Mouse (Mus musculus) forebrain, postnatal 0 days (tissue): ENCODE measurements around the gene Tead1. TPM values are rescaled to one million over a fixed set of nuclear protein-coding genes. Genes with fewer than 3 reads are reported as not detected.

Experiments used
- ATAC-seq: fragments of 200-750 bp; cut with Nextera tagmentation; 2 replicates; pipeline ENCODE4 v1.8.0; 2017; ENCODE audit warnings: mild to moderate bottlenecking, moderate library complexity
- DNase-seq: peaks from one replicate; pipeline ENCODE4 v3.0.0-alpha.2; 2015
- H3K27ac ChIP-seq: fragments of 300-500 bp; sonication (generic); 2 replicates; pipeline ENCODE4 v1.5.1; 2014; ENCODE audit warnings: low read depth, mild to moderate bottlenecking, antibody characterized with exemption, low read length, moderate library complexity, mixed read lengths
- H3K27me3 ChIP-seq: fragments of 300-500 bp; sonication (generic); 2 replicates; pipeline ENCODE4 v1.6.1; 2014; ENCODE audit warnings: mild to moderate bottlenecking, low read length, mixed read lengths; ENCODE audit not compliant: insufficient read depth
- H3K36me3 ChIP-seq: fragments of 300-500 bp; sonication (generic); 2 replicates; pipeline ENCODE4 v1.6.1; 2014; ENCODE audit warnings: mild to moderate bottlenecking, moderate library complexity; ENCODE audit not compliant: insufficient read depth
- H3K4me1 ChIP-seq: fragments of 300-500 bp; sonication (generic); 2 replicates; pipeline ENCODE4 v1.6.1; 2014; ENCODE audit warnings: antibody characterized with exemption; ENCODE audit not compliant: insufficient read depth
- H3K4me2 ChIP-seq: fragments of 300-500 bp; sonication (generic); 2 replicates; pipeline ENCODE4 v1.6.1; 2014; ENCODE audit warnings: low read depth, mild to moderate bottlenecking, moderate library complexity
- H3K4me3 ChIP-seq: fragments of 300-500 bp; sonication (generic); 2 replicates; pipeline ENCODE4 v1.5.1; 2014; ENCODE audit warnings: low read depth, low read length, mixed read lengths
- H3K9ac ChIP-seq: fragments of 300-500 bp; sonication (generic); 2 replicates; pipeline ENCODE4 v1.6.1; 2014; ENCODE audit warnings: mild to moderate bottlenecking
- H3K9me3 ChIP-seq: fragments of 300-500 bp; sonication (generic); 2 replicates; pipeline ENCODE4 v1.6.1; 2016; ENCODE audit warnings: low read length
- CTCF ChIP-seq: sonication (generic); IDR thresholded peaks from 2 replicates; pipeline ENCODE4 v1.5.1; 2016; ENCODE audit warnings: antibody characterized with exemption, control low read depth, low read depth
- WGBS: fragments of 180-500 bp; shearing (Covaris S2); extraction: QIAGEN DNeasy Blood & Tissue Kit; methylation state at CpG from one replicate; pipeline ENCODE4 v1.1.7; 2014; 5-methylcytosine and 5-hydroxymethylcytosine counted together
- polyA plus RNA-seq: library from polyadenylated mRNA; unstranded; fragments of >200 nt; fragmentation: Nextera tagmentation; extraction: Ambion mirVana; gene quantifications from 2 replicates; pipeline ENCODE4 v1.2.1, GENCODE M21; 2015
- total RNA-seq: library from RNA; depleted of rRNA; stranded (reverse); fragments of >200 nt; gene quantifications from 2 replicates; pipeline ENCODE4 v1.2.3, GENCODE M21; 2014

The Tead1 gene
- total and polyA plus RNA-seq, 2 experiments from 2014 or later: 7.8 to 20.1 TPM

- no peak for TF ChIP-seq CTCF
- H3K4me3 ChIP-seq: no peak overlapping the region
- no peak overlapping the region for H3K4me2 ChIP-seq
- H3K9me3 ChIP-seq: no peaks in the 10 kb centered on the region
- no peak overlapping the region for H3K9ac ChIP-seq
- no peaks in the 10 kb centered on the region for H3K27me3 ChIP-seq
- ATAC-seq (no peak), DNase-seq (no peak)
- H3K4me1 ChIP-seq: peaks cover 21% of the 10 kb centered on the region
- no peak overlapping the region for H3K27ac ChIP-seq
- H3K36me3 ChIP-seq: no peaks in the 10 kb centered on the region
- 56% methylated on average over 3 of the region's 3 CpGs for WGBS
These were observed 81.2 kb downstream of the Tead1 start for GRCm38 (mm10) chr7:112760293-112760692.

- no peak overlapping the region for H3K9ac ChIP-seq
- H3K9me3 ChIP-seq: no peaks in the 10 kb centered on the region
- no peak overlapping the region for H3K4me2 ChIP-seq
- TF ChIP-seq CTCF: no peak
- peaks cover 21% of the 10 kb centered on the region for H3K4me1 ChIP-seq
- peak; percentile 89 for ATAC-seq
- WGBS: 13% methylated on average over 8 of the region's 8 CpGs
- H3K27me3 ChIP-seq: no peaks in the 10 kb centered on the region
- H3K36me3 ChIP-seq: no peaks in the 10 kb centered on the region
- DNase-seq: peak; percentile 66
- no peak overlapping the region for H3K4me3 ChIP-seq
- H3K27ac ChIP-seq: no peak overlapping the region
These were observed 81.7 kb downstream of the Tead1 start for GRCm38 (mm10) chr7:112760782-112761181.

GRCm38 (mm10) chr7:112762870-112763269 lies 83.8 kb downstream of the Tead1 start:
- Histone ChIP-seq H3K4me3 (no peak overlapping the region), H3K4me1 (peaks cover 21% of the 10 kb centered on the region), H3K27ac (0 out of 2 replicates have a peak overlapping the region, but pooled peaks have one; percentile 16), H3K27me3 (no peaks in the 10 kb centered on the region), H3K9ac (no peak overlapping the region), H3K9me3 (no peaks in the 10 kb centered on the region), H3K4me2 (no peak overlapping the region), H3K36me3 (no peaks in the 10 kb centered on the region)
- 31% methylated on average over 2 of the region's 2 CpGs for WGBS
- TF ChIP-seq CTCF: 0 out of 2 replicates have a peak, but pooled peaks have one; percentile 2
- ATAC-seq (peak; percentile 50), DNase-seq (peak; percentile 54)

DNA sequence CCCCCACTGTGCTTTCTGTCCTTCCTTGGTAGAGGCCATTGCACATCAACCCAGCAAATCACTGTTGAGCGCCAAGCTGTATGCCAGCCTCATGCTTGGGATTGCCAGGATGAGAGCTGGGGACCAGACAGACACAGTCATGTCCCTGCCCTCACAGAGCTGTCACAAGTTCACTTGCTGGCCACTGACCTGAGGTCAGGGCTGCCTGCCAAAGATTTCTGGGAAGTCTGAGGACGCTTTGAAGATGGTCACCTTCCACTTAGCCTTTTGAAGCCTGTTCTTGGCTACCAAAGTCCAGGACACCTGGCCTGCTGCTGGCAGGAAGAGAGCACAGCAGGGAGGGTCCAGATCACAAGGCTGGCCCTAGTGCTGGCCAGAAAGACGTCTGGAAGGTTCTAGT lies 84.4 kb downstream of the Tead1 start:
- H3K4me2 ChIP-seq: no peak overlapping the region
- no peak overlapping the region for H3K4me3 ChIP-seq
- no peak overlapping the region for H3K9ac ChIP-seq
- H3K9me3 ChIP-seq: no peaks in the 10 kb centered on the region
- TF ChIP-seq CTCF: no peak
- WGBS: 63% methylated on average over 3 of the region's 3 CpGs
- H3K36me3 ChIP-seq: no peaks in the 10 kb centered on the region
- no peaks in the 10 kb centered on the region for H3K27me3 ChIP-seq
- DNase-seq (no peak), ATAC-seq (peak; percentile 13; the same call in 1 of the 2 replicates)
- peak overlapping the region; percentile 16; the same call in 1 of the 2 replicates for H3K27ac ChIP-seq
- peaks cover 21% of the 10 kb centered on the region for H3K4me1 ChIP-seq

DNA sequence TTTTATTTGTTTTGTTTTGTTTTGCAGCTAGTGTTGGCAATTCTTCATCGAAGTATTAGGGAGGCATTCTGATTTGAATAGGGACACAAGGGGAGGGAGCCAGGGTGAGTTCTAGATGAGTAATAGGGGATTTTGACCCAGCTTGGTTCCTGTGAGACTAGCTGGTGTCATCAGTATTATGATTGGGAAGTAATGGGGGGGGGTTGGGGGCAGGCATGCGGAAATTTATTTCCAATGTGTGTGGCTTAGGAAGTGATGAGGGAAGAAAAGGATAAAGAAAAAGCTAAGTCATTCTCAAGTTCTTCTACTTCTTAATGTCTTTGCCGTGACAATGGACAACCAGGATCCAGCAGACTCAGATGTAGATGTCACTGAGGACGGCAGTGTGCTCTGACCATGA lies 85.8 kb downstream of the Tead1 start:
- no peak overlapping the region for H3K27ac ChIP-seq
- WGBS: 86% methylated on average over 4 of the region's 4 CpGs
- no peak overlapping the region for H3K4me3 ChIP-seq
- no peaks in the 10 kb centered on the region for H3K27me3 ChIP-seq
- no peak overlapping the region for H3K9ac ChIP-seq
- no peaks in the 10 kb centered on the region for H3K36me3 ChIP-seq
- H3K9me3 ChIP-seq: no peaks in the 10 kb centered on the region
- H3K4me1 ChIP-seq: peaks cover 21% of the 10 kb centered on the region
- no peak overlapping the region for H3K4me2 ChIP-seq
- DNase-seq (no peak), ATAC-seq (no peak)
- no peak for TF ChIP-seq CTCF

DNA sequence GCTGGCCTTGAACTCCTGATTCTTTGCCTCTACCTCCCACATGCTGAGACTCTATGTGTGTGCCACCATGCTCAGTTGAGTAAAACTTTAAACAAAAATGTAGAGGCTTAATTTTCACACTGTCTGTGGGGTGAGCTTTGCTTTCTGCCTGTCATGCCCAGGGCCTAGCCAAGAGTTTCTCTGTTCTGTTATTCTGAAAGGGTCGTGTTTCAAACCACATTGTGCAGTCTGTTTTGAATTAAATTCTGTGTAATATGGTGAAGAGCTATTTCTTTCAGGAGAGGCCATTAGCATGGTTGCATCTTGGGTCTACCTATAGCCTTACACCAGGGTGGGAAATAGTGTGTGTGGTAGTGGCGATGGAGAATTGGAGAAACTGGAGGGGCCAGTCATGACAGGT lies 90.7 kb downstream of the Tead1 start:
- Histone ChIP-seq H3K4me2 (no peak overlapping the region), H3K4me3 (no peak overlapping the region), H3K4me1 (no peaks in the 10 kb centered on the region), H3K27ac (no peak overlapping the region), H3K9me3 (no peaks in the 10 kb centered on the region), H3K27me3 (no peaks in the 10 kb centered on the region), H3K36me3 (no peaks in the 10 kb centered on the region), H3K9ac (no peak overlapping the region)
- TF ChIP-seq CTCF: no peak
- DNase-seq (no peak), ATAC-seq (no peak)
- 79% methylated on average over 2 of the region's 2 CpGs for WGBS

GRCm38 (mm10) chr7:112771461-112771860 lies 92.3 kb downstream of the Tead1 start:
- no peak for TF ChIP-seq CTCF
- WGBS: 77% methylated on average over 6 of the region's 6 CpGs
- no peak for DNase-seq

More at GRCm38 (mm10) chr7:112771461-112771860, 92.3 kb downstream of the Tead1 start:
- H3K36me3 ChIP-seq: no peaks in the 10 kb centered on the region
- H3K9ac ChIP-seq: no peak overlapping the region
- ATAC-seq: peak; percentile 25; the same call in 1 of the 2 replicates
- no peak overlapping the region for H3K4me3 ChIP-seq
- no peak overlapping the region for H3K27ac ChIP-seq
- no peaks in the 10 kb centered on the region for H3K27me3 ChIP-seq
- no peaks in the 10 kb centered on the region for H3K9me3 ChIP-seq
- H3K4me2 ChIP-seq: no peak overlapping the region
- H3K4me1 ChIP-seq: no peaks in the 10 kb centered on the region
